Mouse (Mus musculus): ENCODE results near the gene Ahnak2.

GRCm38 (mm10) chr12:112798716-112799115, 3.7 kb downstream of the Ahnak2 start:
- TF ChIP-seq POLR2A (IDR thresholded peaks at IDR 0.05; ENCODE audit: extremely low read depth, insufficient read depth, low read length) (no peak), CTCF (IDR thresholded peaks at IDR 0.05; ENCODE audit: low read depth, low read length) (no peak)

All from liver, adult 2 months (tissue).